Mouse (Mus musculus) bone marrow macrophage, adult 2 months (primary cell): ENCODE data around the gene Vav2.

Experiments
- CTCF ChIP-seq: IDR thresholded peaks from 2 replicates; pipeline ENCODE4 v1.5.1; 2012; ENCODE audit warnings: low read depth, mild to moderate bottlenecking, low read length, moderate library complexity
- POLR2A ChIP-seq: IDR thresholded peaks from 2 replicates; pipeline ENCODE4 v1.6.1; 2012; ENCODE audit warnings: mild to moderate bottlenecking, low read depth, low read length, borderline replicate concordance

- TF ChIP-seq CTCF = no peak
- no peak for TF ChIP-seq POLR2A
Measured at GRCm38 (mm10) chr2:27389272-27390162, 37.3 kb downstream of the Vav2 start.
